Mouse (Mus musculus) activated CD4-positive, CD25-positive, alpha-beta regulatory T cell, adult 4 months (primary cell): ENCODE data around the gene Stip1. TPM values are rescaled to one million over a fixed set of nuclear protein-coding genes. Genes with fewer than 3 reads are reported as not detected.

Experiments used
- ATAC-seq: one replicate; pipeline ENCODE4 v1.8.0; 2017
- polyA plus RNA-seq, 2 experiments: library from polyadenylated mRNA; unstranded; fragments of 100-300 nt; shearing (Covaris generic); gene quantifications; one replicate each; pipeline ENCODE4 v1.2.1; 2017

The Stip1 gene
- polyA plus RNA-seq, 2 experiments from 2014 or later = 105 to 165 TPM

- peak; percentile 57 for ATAC-seq
Observed at GRCm38 (mm10) chr19:6980381-6981093, 59.2 kb downstream of the Stip1 start, which contains the start of gene Fkbp2. TSS of gene Fkbp2 (minus strand) at chr19:6980501.

- peak; percentile 82 for ATAC-seq
Observed at GRCm38 (mm10) chr19:6979486-6980380, 60.0 kb downstream of the Stip1 start.

- ATAC-seq = no peak
Observed at GRCm38 (mm10) chr19:6979001-6979479, 60.7 kb downstream of the Stip1 start.

- ATAC-seq = no peak
Observed at GRCm38 (mm10) chr19:6978639-6978974, 61.2 kb downstream of the Stip1 start.

- no peak for ATAC-seq
Observed at GRCm38 (mm10) chr19:6977759-6978638, 61.8 kb downstream of the Stip1 start.

GRCm38 (mm10) chr19:6975537-6976521, 63.9 kb downstream of the Stip1 start, which contains the start of gene Plcb3:
TSS of gene Plcb3 (minus strand) at chr19:6976470.
- no peak for ATAC-seq

GRCm38 (mm10) chr19:6974211-6975205, 65.3 kb downstream of the Stip1 start, which contains the start of gene Ppp1r14b:
TSS of gene Ppp1r14b (plus strand) at chr19:6974968.
- peak; percentile 41 for ATAC-seq

GRCm38 (mm10) chr19:6973581-6974190, 66.1 kb downstream of the Stip1 start:
- no peak for ATAC-seq

- no peak for ATAC-seq
Observed at GRCm38 (mm10) chr19:6972247-6972917, 67.4 kb downstream of the Stip1 start.

- ATAC-seq = no peak
Observed at GRCm38 (mm10) chr19:6971644-6972043, 68.1 kb downstream of the Stip1 start.

Other genes with a start within 250 kb of the Stip1 start
- 1 to 10 TPM; 6.2 to 9.2 TPM for gene Rps6ka4, start 199.3 kb downstream of the Stip1 start, polyA plus RNA-seq
- gene Ccdc88b, start 181.8 kb downstream of the Stip1 start, polyA plus RNA-seq = 1 to 10 TPM; 3.8 to 6.5 TPM
- gene Trmt112, start 130.3 kb downstream of the Stip1 start, polyA plus RNA-seq = 100 to 1,000 TPM; 183 to 217 TPM
- 100 to 1,000 TPM; 244 to 253 TPM for gene Prdx5, start 129.9 kb downstream of the Stip1 start, polyA plus RNA-seq
- 1 to 10 TPM; 3.1 to 3.8 TPM for gene Esrra, start 118.2 kb downstream of the Stip1 start, polyA plus RNA-seq
- gene Catsperz, start 114.6 kb downstream of the Stip1 start, polyA plus RNA-seq = not detected
- gene Kcnk4, start 105.5 kb downstream of the Stip1 start, polyA plus RNA-seq = not detected
- gene Bad, start 98.1 kb downstream of the Stip1 start, polyA plus RNA-seq = 10 to 100 TPM; 42.6 to 60.5 TPM
- gene Gpr137, start 97.5 kb downstream of the Stip1 start, polyA plus RNA-seq = 10 to 100 TPM in 1 of 2 experiments, 1 to 10 TPM in 1; 9.8 to 11.5 TPM
- 10 to 100 TPM; 14.2 to 26.1 TPM for gene Ppp1r14b, start 65.0 kb downstream of the Stip1 start, polyA plus RNA-seq
- 1 to 10 TPM; 3.2 to 5.1 TPM for gene Plcb3, start 63.5 kb downstream of the Stip1 start, polyA plus RNA-seq
- 10 to 100 TPM; 54.3 to 76.4 TPM for gene Fkbp2, start 59.5 kb downstream of the Stip1 start, polyA plus RNA-seq
- gene Vegfb, start 52.3 kb downstream of the Stip1 start, polyA plus RNA-seq = 1 to 10 TPM; 2.5 to 2.6 TPM
- gene Dnajc4, start 47.4 kb downstream of the Stip1 start, polyA plus RNA-seq = 10 to 100 TPM; 44.8 to 46.0 TPM
- gene Nudt22, start 43.9 kb downstream of the Stip1 start, polyA plus RNA-seq = 10 to 100 TPM; 29.8 to 33.4 TPM
- 1 to 10 TPM; 4.5 to 7.3 TPM for gene Trpt1, start 43.8 kb downstream of the Stip1 start, polyA plus RNA-seq
- 100 to 1,000 TPM; 208 to 288 TPM for gene Fermt3, start 20.5 kb downstream of the Stip1 start, polyA plus RNA-seq
- gene Macrod1, start 16.8 kb upstream of the Stip1 start, polyA plus RNA-seq = 1 to 10 TPM in 1 of 2 experiments, under 1 TPM in 1; 0.82 to 2.6 TPM
- not detected for gene Flrt1, start 65.8 kb upstream of the Stip1 start, polyA plus RNA-seq
- gene Otub1, start 166.3 kb upstream of the Stip1 start, polyA plus RNA-seq = 100 to 1,000 TPM; 157 to 170 TPM
- 100 to 1,000 TPM; 387 to 411 TPM for gene Cox8a, start 177.6 kb upstream of the Stip1 start, polyA plus RNA-seq
- 10 to 100 TPM; 28.0 to 29.3 TPM for gene Naa40, start 201.2 kb upstream of the Stip1 start, polyA plus RNA-seq
- gene Rcor2, start 227.4 kb upstream of the Stip1 start, polyA plus RNA-seq = not detected